Mouse (Mus musculus): ENCODE results near the gene Hnrnpdl.

The Hnrnpdl gene

DNA sequence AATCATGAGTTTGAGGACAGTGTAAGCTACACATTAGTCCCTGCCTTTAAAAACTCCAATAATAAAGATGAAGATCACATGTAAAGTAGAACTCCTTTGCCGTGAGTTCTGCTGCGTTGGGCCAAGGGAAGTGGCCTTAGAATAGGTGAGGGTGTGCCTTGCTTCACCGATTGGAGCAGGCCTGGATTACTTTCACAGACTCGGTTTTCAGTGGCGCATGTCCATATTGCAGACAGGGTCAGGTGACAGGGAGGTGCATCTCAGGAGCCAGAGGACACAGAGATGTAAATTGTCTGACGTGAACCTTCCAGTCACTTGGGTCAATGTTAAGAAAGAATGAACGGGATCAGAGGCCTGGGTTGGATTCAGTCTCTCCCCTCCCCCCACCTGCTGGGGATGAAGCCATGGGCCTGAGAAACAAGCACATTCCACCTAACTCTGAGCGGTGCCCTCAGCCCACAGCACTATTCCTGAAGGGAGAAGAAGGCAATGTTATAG, 7.7 kb upstream of the Hnrnpdl start:
- no peak for DNase-seq (ENCODE audit: extremely low spot score, low spot score)

DNA sequence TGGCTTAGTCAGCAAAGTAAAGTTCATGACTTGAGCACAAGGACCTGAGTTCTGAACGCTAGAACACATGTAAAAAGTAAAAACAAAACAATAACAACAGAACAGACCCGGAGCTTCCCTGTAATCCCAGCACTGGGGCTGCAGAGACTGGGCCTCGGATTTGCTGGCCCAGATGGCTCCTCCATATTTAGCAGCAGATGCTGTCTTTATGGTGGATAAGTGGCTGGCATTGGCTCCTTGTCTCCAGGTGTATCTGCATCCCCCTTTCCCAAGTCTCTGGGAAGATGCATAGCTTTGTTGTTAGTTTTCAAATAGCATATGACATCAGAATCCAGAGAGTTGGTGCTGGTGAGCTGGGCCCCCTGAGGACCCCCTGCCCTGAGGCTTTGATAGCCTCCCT, 6.6 kb upstream of the Hnrnpdl start:
- DNase-seq (ENCODE audit: extremely low spot score, low spot score), result no peak

DNA sequence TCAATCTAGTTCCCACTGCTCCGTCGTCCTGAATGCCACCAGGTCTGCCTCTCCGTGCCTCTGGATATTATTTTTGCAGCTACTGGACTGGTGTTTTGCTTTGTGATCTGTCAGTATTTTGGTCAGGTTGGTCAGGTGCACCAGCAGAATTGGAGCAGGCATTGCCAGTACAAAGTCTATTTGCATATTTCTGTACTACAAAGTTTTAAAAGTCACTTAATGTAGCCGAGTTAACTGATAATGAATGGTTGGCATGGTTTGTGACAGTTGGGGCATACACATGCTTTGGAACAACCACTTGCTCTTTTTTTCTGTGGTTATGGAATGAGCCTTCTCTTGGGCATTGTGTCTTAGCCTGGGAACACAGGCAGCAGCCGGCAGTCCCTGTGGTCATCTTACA, 5.2 kb upstream of the Hnrnpdl start:
- no peak for DNase-seq (ENCODE audit: extremely low spot score, low spot score)

DNA sequence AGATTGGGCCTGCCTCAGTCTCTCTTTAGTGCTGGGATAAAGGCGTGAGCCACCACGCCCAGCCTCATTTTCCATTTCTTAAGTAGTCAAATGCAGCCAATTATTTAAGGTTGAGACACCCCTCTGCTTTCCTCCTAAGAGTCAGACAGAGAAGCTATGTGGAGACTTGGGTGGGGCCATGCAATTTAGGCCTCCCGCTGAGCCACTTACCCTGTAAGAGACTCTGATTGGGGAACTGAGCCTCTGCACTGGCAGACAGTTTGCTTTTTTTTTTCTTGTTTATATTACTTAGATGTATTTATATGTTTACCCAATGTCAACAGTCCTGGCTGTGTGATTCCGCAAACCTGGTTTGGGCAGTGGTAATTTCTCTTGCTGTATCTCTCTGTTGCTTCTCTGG, 4.6 kb upstream of the Hnrnpdl start:
- DNase-seq (ENCODE audit: extremely low spot score, low spot score), result no peak

DNA sequence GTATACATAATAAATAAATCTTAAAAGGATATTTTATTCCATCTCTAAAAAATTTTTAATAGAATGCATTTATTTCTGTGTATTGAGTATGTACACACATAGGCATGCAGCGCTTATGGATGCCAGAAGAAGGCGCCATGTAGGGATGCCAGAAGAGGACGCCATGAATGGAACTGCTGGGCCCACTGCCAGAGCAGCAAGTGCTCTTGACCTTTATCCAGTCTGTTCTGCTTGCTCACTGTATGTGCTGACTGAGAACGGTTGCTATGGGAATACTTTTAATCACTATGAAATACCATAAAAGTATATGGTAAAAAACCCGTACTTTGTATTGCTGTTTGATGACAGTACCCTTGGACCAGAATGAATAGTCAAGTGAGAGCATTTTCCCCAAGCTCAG, 3.9 kb upstream of the Hnrnpdl start:
- no peak for DNase-seq (ENCODE audit: extremely low spot score, low spot score)

DNA sequence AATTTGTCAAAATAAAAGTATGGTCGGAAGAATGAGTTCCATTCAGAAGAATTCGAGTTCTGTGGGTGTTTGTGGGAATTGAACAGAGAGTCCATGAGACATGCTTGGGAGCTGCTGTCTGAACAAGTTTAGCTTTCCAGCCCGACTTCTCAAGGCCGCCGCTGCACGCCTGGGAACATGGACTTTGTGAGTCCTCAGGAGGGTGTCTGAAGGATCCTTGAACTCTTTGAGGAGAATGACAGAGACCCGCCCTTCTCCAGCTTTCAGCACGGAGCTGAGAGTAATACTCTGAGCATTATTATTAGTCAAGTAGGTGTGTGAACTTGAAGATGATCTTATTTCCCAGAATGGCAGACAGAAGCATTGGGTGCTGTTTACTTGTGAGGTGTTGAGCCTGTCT, 3.0 kb upstream of the Hnrnpdl start:
- DNase-seq (ENCODE audit: extremely low spot score, low spot score), result no peak

DNA sequence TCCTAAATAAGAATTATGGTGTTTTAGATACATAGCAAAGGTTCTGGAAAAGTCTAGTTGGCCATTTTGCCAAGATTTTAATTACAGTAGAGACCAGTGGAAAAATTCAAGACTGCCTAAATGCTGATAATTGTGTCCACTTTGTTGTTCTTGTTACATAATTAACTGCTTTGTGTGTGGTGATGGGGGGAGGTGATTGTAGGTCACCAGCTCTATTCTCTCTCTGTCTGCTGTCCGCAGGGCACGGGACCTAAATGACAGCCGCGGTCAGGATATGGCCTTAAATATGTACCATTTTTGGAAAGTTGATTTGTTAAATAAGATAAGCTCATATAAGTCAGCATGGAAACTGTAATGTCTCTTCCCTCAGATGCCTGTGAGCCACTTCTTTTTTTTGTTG, 1.8 kb upstream of the Hnrnpdl start:
- DNase-seq (ENCODE audit: extremely low spot score, low spot score), result no peak

DNA sequence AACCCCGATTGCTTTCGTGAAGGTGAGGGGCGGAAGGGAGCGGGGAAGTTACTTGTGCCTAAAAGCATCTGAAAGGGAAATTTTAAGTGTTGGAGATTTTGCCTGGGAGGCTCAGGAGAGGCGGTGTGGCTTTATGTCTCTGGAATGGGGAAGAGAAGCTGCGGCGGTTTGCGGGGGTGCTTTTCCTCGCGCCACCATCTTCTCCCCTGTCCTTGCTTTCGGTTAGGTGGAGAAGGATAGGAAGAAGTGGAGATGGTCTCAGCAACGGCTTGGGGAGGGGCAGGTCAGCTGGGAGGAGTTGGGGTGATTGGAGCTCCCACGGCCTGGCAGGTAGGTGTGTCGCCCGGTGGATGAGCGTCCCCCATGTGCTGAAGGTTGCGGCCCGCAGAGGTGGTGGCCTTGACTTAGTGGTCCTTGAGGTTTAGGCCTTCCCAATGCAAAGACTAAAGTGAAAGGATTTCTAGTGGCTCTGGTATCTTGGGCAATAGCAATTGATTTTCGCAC, 869 bp upstream of the Hnrnpdl start:
- DNase-seq (ENCODE audit: extremely low spot score, low spot score), result no peak

DNA sequence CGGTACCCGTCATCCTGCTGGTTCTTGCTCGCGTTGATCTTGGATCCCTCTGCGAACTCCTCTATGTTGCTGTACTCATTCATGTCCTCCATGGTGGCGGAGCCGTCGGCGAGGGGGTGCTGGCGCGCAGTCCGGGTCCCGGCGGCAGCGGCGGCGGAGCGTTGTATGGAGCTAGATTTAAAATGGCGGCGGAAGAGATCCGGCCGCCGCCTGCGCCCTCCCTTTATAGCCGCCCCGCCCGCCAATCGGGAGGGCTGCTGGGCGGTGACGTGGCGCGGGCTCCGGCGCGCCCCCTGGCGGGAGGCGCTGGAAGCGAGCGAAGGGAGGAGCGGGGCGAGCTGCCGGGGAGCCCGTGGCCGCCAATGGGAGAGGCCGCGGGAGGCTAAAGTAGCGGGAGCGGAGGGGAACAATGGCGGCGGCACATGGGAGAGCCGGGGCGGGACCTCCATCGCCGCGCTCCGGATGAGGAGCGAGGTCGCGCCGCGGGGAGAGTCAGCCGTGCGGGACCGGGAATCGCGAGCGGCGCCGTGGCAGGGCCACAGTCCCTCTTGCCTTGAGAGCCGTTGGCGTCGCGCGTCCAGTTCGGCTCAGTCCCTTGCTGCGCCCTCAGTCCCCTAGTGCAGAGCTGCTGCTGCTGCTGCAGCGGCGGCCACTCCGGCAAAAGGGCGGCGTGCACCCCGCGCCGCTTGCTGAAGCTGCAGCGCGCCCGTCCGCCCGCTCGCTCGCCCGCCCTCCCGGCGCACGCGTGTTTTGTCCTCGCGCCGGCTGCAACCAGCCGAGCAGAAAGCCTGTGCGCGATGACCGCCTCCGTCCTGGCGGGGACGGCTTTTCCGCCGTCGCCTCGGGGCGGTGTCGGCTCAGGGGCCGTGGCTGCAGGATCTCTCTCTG, 506 bp downstream of the Hnrnpdl start:
- DNase-seq (ENCODE audit: extremely low spot score, low spot score), result peak; percentile 97

DNA sequence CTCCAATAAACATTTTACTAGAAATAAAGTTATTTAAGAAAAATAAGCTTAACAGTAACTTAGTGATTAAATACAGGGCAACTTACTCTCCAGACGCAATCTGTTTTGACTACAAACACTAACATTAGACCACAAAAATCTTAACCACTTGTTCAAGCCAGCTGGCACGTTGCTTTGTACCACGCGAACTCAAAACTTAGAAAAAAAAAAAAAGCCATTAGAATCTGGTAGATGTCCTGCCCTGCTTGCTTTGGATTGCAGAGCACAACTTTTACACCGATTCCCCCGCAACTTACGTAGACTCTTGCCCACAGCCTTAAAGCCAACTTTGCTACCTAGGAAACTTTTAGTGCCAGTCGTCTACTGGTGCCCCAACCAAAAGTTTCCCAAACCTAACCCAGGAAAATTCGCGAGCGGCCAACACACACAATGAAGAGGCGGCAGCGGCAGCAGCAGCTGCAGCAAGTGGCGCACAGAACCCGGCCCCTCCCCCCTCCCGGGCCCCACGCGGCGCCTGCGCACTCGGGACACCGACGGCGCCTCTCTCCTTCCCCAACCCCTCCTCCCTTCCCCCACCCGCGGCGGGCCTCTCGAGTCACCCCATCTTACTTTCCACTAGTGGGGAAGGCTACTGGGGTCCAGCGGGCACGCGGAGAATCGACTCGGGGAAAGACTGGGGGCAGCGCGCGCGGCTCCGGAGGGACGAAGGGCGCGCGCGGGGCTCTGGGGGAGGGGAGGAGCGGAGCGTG, 1.3 kb downstream of the Hnrnpdl start:
- DNase-seq (ENCODE audit: extremely low spot score, low spot score), result peak; percentile 90

DNA sequence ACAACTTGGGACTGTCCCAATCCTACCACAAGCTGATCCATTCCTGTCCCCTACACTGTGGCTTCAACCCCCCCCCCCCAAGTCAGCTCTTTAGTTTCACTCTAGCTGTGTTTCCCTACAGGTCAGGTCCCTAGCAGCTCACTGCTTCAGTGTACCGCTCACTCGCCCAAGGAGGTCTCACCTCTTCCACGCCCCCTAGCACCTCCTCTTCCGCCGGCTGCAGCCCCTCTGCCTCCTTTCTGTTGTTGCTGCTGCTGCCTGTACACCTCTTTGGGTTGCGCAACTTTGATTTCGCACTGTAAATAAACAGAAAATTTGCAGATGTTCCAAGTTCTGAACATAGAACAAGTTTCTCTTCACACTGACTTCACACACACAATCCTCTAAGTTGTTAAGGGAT, 2.8 kb downstream of the Hnrnpdl start:
- peak; percentile 28 for DNase-seq (ENCODE audit: extremely low spot score, low spot score)

DNA sequence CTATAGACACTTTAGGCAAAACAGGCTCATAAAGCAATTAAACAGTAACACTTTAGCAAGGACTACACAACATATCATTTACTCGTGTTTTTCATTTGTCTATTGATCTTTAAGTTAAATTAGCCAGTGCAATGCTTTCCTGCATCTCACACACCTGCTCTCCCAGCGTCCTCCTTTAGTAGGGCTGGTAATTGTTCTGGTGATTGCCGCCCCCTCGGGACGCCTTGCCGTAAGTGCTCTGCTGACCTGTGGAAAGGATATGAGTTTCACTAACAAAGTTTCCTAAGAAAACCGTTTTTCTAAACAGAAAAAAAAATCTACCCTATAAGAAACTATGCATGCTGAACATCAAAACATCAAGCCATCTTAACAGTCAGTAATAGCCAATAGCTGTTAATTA, 3.5 kb downstream of the Hnrnpdl start:
- no peak for DNase-seq (ENCODE audit: extremely low spot score, low spot score)

DNA sequence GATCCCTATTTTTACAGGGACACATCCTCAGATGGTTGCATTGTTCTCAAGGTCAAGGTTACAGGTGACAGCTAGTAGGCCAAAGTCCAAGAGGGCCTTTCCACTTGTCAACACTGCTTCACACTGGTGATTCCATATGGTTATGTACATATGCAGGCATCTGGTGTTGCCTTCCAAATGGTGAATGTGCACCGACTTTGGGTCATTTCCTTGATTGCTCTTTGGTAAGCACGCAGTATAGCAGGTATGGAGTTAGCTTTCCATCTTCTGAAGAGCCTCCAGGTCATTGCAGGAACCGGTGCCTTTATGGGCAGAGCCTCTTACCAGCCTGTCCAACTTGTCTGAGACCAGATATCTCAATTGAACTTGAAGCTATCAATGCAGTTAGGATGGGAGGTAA, 6.8 kb downstream of the Hnrnpdl start:
- peak; percentile 31 for DNase-seq (ENCODE audit: extremely low spot score, low spot score)

DNA sequence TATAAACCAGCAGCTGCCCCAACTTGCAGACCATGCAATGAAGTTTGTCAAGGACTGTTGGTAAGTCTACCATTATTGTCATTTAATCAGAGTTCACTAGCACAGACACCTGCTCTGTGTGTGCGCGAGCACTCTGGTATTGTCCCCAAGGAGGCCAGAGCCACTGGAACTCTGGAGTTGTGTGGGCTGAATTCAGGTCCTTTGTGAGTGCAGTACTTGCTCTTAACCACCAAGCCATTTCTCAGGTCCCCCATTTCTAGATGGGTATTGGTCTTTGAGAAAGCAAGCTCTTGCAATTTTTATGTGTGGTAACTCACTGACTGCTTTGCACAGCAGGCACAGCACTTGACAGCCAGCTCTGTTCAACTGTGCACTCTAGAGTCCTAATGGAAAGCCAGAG, 7.4 kb downstream of the Hnrnpdl start:
- no peak for DNase-seq (ENCODE audit: extremely low spot score, low spot score)

DNA sequence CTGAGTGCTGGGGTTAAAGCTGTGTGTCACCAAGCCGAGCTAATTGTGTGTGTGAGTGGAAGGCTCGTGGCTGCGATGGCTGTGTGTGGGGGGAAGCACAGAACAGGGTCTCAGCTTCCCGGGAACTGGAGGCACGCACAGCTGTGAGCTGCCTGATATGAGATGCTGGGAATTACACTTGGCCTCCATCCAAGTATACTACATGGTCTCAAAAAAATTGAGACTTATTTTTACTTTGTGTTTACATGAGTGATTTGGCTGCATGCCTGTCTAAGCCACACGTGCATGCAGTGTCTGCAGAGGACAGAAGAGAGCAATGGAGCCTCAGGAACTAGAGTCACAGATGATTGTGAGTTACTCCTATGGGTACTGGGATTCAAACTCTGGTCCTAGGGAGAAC, 9.4 kb downstream of the Hnrnpdl start:
- DNase-seq (ENCODE audit: extremely low spot score, low spot score), result no peak

DNA sequence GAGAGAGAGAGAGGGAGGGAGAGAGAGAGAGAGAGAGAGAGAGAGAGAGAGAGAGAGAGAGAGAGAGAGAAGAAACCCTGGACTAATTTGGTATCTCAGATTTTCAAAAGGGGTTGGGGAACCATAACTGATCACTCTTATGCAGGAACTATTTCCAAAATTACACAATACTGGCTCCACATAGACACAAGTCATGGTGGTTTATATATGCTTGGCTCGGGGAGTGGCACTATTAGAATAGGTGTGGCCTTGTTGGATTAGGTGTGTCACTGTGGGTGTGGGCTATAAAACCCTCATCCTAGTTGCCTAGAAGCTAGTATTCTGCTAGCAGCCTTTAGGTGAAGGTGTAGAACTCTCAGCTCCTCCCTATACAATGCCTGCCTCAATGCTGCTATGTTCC, 14.6 kb downstream of the Hnrnpdl start:
- DNase-seq (ENCODE audit: extremely low spot score, low spot score), result no peak

DNA sequence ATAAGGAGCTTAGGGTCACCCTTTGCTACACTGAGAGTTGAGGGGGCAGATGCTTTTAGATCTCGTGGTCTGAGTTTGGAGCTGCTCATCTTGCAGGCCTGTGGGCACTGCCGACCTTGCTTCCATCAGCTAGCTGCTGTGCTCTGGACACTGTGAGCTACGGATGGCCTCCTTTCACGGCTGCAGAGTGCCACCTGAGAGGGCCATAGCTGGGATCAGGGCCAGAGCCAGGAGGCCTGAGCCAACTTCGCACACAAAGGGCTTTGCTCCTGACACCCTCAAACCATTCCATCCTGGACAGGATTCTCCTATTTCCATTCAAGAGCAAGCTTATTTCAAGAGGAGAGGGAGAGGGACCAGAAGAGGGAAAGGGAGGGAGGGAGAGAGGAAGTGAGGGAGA, 15.1 kb downstream of the Hnrnpdl start:
- DNase-seq (ENCODE audit: extremely low spot score, low spot score), result no peak

DNA sequence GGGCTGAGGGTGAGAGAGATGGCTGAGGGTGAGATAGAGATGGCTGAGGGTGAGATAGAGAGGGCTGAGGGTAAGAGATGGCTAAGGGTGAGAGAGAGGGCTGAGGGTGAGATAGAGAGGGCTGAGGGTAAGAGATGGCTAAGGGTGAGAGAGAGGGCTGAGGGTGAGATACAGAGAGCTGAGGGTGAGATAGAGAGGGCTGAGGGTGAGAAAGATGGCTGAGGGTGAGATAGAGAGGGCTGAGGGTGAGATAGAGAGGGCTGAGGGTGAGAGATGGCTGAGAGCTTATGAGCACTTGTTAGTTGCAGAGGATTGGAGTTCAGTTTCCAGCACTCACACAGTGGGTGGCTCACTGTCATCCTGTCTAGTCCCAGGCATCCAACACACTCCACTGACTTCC, 19.4 kb downstream of the Hnrnpdl start:
- no peak for DNase-seq (ENCODE audit: extremely low spot score, low spot score)

DNA sequence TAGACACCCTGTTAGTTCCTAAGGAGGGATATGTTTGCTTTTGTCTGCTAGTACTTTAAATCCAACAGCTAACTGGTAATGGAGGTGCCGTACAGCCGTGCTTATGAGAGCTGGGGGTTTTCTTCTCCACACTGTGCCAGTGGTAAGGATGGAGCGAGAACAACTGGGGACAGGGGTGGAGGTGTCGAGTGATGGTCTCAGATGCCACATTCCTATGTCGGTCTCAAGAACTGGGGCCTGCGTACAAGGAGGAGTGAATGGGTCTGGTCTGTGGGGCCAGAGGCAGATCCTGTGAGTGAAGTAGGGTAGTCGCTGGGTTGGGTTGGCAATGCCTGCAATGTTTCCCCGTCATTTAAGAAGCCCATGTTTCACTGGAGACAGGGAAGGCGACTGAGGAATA, 26.9 kb downstream of the Hnrnpdl start:
- DNase-seq (ENCODE audit: extremely low spot score, low spot score), result no peak

DNA sequence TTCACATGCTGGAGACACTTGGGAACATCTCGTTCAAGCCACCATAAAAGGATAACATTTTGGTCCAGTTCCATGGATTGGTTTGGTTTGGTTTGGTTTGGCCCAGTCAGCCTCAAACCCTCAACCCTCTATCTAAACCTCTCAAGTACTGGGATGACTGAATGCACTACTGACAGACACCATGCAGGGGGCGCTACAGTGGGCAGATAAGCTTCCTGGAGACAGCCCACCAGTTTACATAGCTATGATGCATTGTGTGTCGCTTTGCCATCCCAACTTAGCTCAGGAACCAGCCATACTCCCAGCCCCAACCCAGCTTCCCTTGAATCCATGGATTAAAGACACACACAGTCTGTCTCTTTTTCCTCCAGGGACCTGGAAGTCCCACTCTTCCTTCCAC, 31.0 kb downstream of the Hnrnpdl start:
- no peak for DNase-seq (ENCODE audit: extremely low spot score, low spot score)

DNA sequence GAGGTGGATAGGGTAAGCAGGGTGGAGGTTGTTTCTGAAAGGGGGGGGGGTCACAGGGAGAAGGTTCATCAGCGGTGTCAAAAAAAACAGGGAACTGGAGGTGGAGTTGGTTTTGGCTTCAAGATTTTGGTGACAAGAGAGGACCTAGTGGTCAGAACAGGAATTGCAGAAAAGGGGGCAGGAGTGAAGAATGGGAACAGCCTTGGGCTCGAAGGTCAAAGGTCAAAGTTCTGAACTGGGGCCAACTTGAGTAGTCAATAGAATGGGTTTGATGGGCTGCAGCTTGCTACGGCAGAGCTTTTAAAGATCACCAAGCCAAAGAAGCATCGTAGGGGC, 32.5 kb downstream of the Hnrnpdl start:
- no peak for DNase-seq (ENCODE audit: extremely low spot score, low spot score)

DNA sequence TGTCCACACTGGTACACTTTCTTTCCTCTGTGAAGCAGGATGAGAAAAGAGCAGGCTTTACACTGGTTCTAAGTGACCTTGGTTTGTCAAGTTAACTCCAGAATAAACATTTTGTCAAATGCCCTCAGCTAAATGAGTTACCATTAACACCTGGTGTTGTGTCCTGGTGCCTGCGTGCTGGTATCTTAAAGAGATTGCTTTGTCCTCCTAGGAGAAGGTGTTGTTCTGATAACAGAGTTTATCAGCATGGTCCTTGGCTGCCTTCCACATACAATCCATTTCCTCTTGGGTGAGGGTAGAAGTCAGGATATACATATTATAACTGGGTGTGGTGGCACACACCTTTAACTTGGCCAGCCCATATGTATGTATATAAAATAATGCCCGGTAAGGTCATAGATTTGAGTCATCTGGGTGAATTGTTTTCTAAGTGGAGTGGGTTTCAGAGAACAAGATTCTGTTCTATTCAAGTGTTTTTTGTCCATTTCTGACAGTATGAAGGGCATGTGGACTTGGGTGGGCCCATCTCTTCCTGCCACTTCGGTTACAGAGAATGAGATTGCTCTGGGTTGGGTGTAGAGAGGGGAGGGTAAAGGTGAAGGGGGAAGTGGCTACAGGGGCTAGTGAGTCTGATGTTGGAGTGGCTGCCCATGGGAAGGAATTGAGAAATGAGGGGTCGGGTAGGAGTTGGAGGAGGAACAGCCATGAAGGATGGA, 33.0 kb downstream of the Hnrnpdl start:
- DNase-seq (ENCODE audit: extremely low spot score, low spot score), result no peak

Measured in neural tube, embryonic 10.5 days (tissue).